Mouse (Mus musculus) MEL (cell line): ENCODE measurements at regions not wholly inside any gene's neighbourhood (a gene's known extent, or its start where the extent isn't known, plus 50 kb on each side); places are given as distances from the start of the nearest gene placed in this dataset.

Experiments
- MXI1 ChIP-seq: IDR thresholded peaks from 2 replicates; pipeline ENCODE4 v1.6.1; 2011; ENCODE audit warnings: mild to moderate bottlenecking, low read depth, low read length, improper control_type of control experiment
- POLR2A ChIP-seq, 2 experiments: IDR thresholded peaks; 2 replicates each; pipeline ENCODE4 v1.6.1; 2011 to 2012; ENCODE audit warnings: low read length in 2 of 2, mild to moderate bottlenecking in 2 of 2, control low read depth in 1 of 2, improper control_type of control experiment in 1 of 2, low read depth in 1 of 2, moderate library complexity in 1 of 2; ENCODE audit not compliant: control insufficient read depth in 1 of 2, insufficient read depth in 1 of 2, poor library complexity in 1 of 2
- SMC3 ChIP-seq: IDR thresholded peaks from 2 replicates; pipeline ENCODE4 v1.6.1; 2011; ENCODE audit warnings: low read depth, low read length, improper control_type of control experiment
- TAL1 ChIP-seq: IDR thresholded peaks from 2 replicates; pipeline ENCODE4 v1.6.1; 2012; ENCODE audit warnings: mild to moderate bottlenecking, inconsistent platforms, low read length, moderate library complexity, mixed read lengths
- TBP ChIP-seq: IDR thresholded peaks from 2 replicates; pipeline ENCODE4 v1.8.0; 2011; ENCODE audit warnings: low read depth, low read length, improper control_type of control experiment

GRCm38 (mm10) chr16:93204601-93205000, 378.7 kb upstream of the Runx1 start:
- no peak for TF ChIP-seq TBP
- no peak for TF ChIP-seq TAL1
- TF ChIP-seq POLR2A (IDR thresholded peaks at IDR 0.05; ENCODE audit: control insufficient read depth in 1 of 2, insufficient read depth in 1 of 2, low read depth in 1 of 2, low read length in 2 of 2, poor library complexity in 1 of 2) = no peak
- TF ChIP-seq SMC3 = no peak
- no peak for TF ChIP-seq MXI1
